Mouse (Mus musculus): ENCODE data around the gene Ccdc187. TPM values are rescaled to one million over a fixed set of nuclear protein-coding genes. Genes with fewer than 3 reads are reported as not detected.

The Ccdc187 gene
- polyA plus RNA-seq, 1 experiment = 0.34 TPM

- Histone ChIP-seq H3K36me3 (ENCODE audit: control insufficient read depth, insufficient read depth, low read length) (no peaks in the 10 kb centered on the region), H3K27me3 (ENCODE audit: control insufficient read depth, insufficient read depth, low read length) (peaks cover 75% of the 10 kb centered on the region), H3K27ac (ENCODE audit: insufficient read depth, low read depth, low read length) (no peak overlapping the region), H3K4me1 (ENCODE audit: control insufficient read depth, insufficient read depth, insufficient read length, low read length) (0 out of 2 replicates have a peak, but pooled peaks cover 2% of the 10 kb centered on the region), H3K4me3 (ENCODE audit: low read depth, low read length) (no peak overlapping the region)
- TF ChIP-seq CTCF (IDR thresholded peaks at IDR 0.05; ENCODE audit: extremely low read depth, insufficient read length, insufficient replicate concordance, low read depth, low read length) (no peak), POLR2A (IDR thresholded peaks at IDR 0.05; ENCODE audit: low read depth, low read length) (no peak)
- WGBS = 5% methylated on average over 36 of the region's 36 CpGs
These were observed 91.4 kb downstream of the Ccdc187 start for GRCm38 (mm10) chr2:26202849-26203475.

DNA sequence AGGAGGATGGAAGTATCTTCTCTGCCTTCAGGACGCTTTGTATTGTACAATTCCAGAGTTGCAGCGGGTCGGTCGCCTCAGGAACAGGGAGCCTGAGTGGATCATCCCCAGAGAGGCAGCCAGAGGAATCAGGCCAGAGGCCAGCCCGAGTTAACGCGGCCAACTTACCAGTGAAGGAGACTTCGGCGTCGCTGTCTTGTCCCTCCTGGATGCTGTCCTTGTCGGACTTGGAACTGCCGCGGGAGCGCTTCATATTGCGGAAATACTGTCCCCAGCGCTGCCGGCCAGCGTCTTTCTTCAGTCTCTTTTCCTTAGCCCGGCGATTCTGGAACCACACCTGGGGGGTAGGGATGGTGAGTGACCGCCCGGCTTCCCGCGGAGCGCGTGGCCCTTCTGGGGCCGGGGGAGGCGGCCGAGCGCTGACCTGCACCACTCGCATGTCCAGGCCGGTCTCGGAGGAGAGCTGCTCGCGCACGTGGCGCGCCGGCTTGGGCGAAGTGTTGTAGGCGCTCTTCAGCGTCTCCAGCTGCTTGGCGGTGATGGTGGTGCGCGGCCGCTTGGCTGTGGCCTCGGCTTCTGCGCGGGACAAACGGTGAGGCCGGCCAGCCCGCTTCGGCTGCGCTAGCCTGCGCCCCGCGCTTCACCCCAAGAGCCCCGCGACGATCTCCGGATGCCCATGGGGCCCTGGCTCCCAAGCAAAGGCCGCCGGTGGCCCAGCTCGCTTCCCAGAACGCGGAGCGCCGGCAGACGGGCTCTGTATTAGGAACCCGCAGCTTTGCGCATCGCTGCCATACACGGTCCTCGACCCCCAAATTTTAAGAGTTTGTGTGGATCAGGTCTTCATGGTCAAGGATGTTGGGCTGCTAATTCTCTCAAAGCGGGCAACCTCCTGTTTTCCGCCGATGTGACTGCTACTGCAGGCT is 92.2 kb downstream of the Ccdc187 start:
- no peak overlapping the region for H3K27ac ChIP-seq (ENCODE audit: insufficient read depth, low read depth, low read length)
- H3K4me1 ChIP-seq (ENCODE audit: control insufficient read depth, insufficient read depth, insufficient read length, low read length) = 0 out of 2 replicates have a peak, but pooled peaks cover 2% of the 10 kb centered on the region
- H3K36me3 ChIP-seq (ENCODE audit: control insufficient read depth, insufficient read depth, low read length) = no peaks in the 10 kb centered on the region
- TF ChIP-seq CTCF (IDR thresholded peaks at IDR 0.05; ENCODE audit: extremely low read depth, insufficient read length, insufficient replicate concordance, low read depth, low read length) (no peak), POLR2A (IDR thresholded peaks at IDR 0.05; ENCODE audit: low read depth, low read length) (no peak)
- peaks cover 78% of the 10 kb centered on the region for H3K27me3 ChIP-seq (ENCODE audit: control insufficient read depth, insufficient read depth, low read length)
- 2% methylated on average over 77 of the region's 77 CpGs for WGBS
- H3K4me3 ChIP-seq (ENCODE audit: low read depth, low read length) = no peak overlapping the region

DNA sequence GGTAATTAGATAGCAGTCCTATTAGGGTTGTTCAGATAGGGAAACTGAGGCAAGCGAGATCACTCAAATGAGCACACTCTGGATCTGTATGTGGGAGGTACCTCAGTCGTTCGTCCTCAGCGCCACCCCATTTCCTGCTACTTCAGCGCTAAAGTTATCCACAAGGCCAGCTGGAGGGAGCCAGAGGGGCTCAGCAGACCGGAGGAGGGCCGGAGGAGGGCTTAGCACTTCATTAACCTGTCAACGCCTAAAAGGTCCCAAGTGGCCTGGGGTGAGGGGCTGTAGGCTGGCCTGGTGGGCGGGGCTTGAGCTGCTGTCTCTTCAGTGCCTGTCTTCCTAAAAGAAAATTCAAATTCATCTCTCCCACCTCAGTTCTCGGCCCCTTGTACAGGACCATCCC is 95.9 kb downstream of the Ccdc187 start:
- TF ChIP-seq POLR2A (IDR thresholded peaks at IDR 0.05; ENCODE audit: low read depth, low read length) = no peak
- TF ChIP-seq CTCF (IDR thresholded peaks at IDR 0.05; ENCODE audit: extremely low read depth, insufficient read length, insufficient replicate concordance, low read depth, low read length) = no peak
- Histone ChIP-seq H3K27me3 (ENCODE audit: control insufficient read depth, insufficient read depth, low read length) (peaks cover 60% of the 10 kb centered on the region), H3K27ac (ENCODE audit: insufficient read depth, low read depth, low read length) (no peak overlapping the region), H3K4me3 (ENCODE audit: low read depth, low read length) (no peak overlapping the region), H3K36me3 (ENCODE audit: control insufficient read depth, insufficient read depth, low read length) (no peaks in the 10 kb centered on the region), H3K4me1 (ENCODE audit: control insufficient read depth, insufficient read depth, insufficient read length, low read length) (no peaks in the 10 kb centered on the region)
- 3% methylated on average over 10 of the region's 10 CpGs for WGBS

DNA sequence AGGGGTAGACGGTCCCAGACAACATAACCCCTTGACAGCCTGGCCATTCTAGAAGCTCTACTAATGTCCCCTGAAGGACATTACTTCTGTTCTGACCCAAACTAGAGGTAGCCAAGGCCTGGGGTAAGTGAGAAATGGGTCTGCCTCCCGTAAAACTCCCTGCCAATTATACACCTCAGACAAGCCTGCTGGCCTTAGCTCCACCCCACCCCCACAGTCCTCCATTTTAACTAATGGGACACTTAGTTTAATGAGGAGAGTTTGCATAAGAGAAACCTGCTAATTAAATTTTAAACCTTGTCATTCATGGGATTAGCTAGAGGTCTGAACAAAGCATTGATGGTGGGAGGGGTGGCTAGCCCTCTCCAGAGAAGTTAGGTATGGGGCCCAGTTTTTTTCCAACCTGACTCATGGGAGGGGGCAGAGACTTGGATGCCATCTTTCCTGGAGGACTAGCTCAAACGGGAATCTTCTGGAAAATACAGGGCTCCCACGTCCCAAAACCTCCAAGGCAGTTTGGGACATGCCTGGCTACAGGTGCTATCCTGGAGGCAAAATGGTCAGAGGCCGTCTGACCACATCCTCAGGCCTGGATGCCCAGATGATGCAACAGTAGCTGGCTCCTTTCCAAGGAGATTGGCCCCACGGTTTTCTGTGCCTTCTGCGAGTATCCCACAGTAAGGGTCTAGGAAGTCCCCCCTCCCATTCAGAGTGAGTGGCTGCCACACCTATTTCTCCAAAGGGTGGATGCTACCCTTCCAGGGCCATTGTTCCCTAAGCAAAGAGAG is 99.6 kb downstream of the Ccdc187 start:
- peaks cover 31% of the 10 kb centered on the region for H3K27me3 ChIP-seq (ENCODE audit: control insufficient read depth, insufficient read depth, low read length)
- H3K27ac ChIP-seq (ENCODE audit: insufficient read depth, low read depth, low read length) = no peak overlapping the region
- H3K4me3 ChIP-seq (ENCODE audit: low read depth, low read length) = no peak overlapping the region
- WGBS = 48% methylated on average over 7 of the region's 7 CpGs
- no peaks in the 10 kb centered on the region for H3K4me1 ChIP-seq (ENCODE audit: control insufficient read depth, insufficient read depth, insufficient read length, low read length)
- no peak for TF ChIP-seq POLR2A (IDR thresholded peaks at IDR 0.05; ENCODE audit: low read depth, low read length)
- TF ChIP-seq CTCF (IDR thresholded peaks at IDR 0.05; ENCODE audit: extremely low read depth, insufficient read length, insufficient replicate concordance, low read depth, low read length) = no peak
- H3K36me3 ChIP-seq (ENCODE audit: control insufficient read depth, insufficient read depth, low read length) = no peaks in the 10 kb centered on the region

Other genes with a start within 250 kb of the Ccdc187 start
- 45.4 and 51.2 TPM in 2 replicates for gene Nacc2, start 171.3 kb downstream of the Ccdc187 start, polyA plus RNA-seq (2012; rRNA removed)
- gene Lhx3, start 86.3 kb downstream of the Ccdc187 start, polyA plus RNA-seq (2012; rRNA removed) = 0.13 TPM in 1 of 2 replicates, not detected in the other
- gene Qsox2, start 57.0 kb downstream of the Ccdc187 start, polyA plus RNA-seq (2012; rRNA removed) = 10.9 TPM in 2 replicates
- 7.1 and 8.1 TPM in 2 replicates for gene Gpsm1, start 21.0 kb upstream of the Ccdc187 start, polyA plus RNA-seq (2012; rRNA removed)
- gene Dnlz, start 57.6 kb upstream of the Ccdc187 start, polyA plus RNA-seq (2012; rRNA removed) = 12.6 and 23.7 TPM in 2 replicates
- gene Card9, start 66.4 kb upstream of the Ccdc187 start, polyA plus RNA-seq (2012; rRNA removed) = 3.3 and 4.5 TPM in 2 replicates
- gene Snapc4, start 86.1 kb upstream of the Ccdc187 start, polyA plus RNA-seq (2012; rRNA removed) = 14.0 and 20.4 TPM in 2 replicates
- gene Entr1, start 94.8 kb upstream of the Ccdc187 start, polyA plus RNA-seq (2012; rRNA removed) = 31.3 and 60.0 TPM in 2 replicates
- 12.0 and 17.7 TPM in 2 replicates for gene Pmpca, start 94.8 kb upstream of the Ccdc187 start, polyA plus RNA-seq (2012; rRNA removed)
- 9.0 and 17.4 TPM in 2 replicates for gene Inpp5e, start 114.6 kb upstream of the Ccdc187 start, polyA plus RNA-seq (2012; rRNA removed)
- 72.4 and 105 TPM in 2 replicates for gene Sec16a, start 150.7 kb upstream of the Ccdc187 start, polyA plus RNA-seq (2012; rRNA removed)
- 19.6 and 21.6 TPM in 2 replicates for gene Notch1, start 222.1 kb upstream of the Ccdc187 start, polyA plus RNA-seq (2012; rRNA removed)

Measured in small intestine, adult 2 months (tissue).